Mouse (Mus musculus) MEL (cell line): ENCODE data around the gene Ccdc63. TPM values are rescaled to one million over a fixed set of nuclear protein-coding genes. Genes with fewer than 3 reads are reported as not detected.

ENCODE experiments used
- DNase-seq: peaks from one replicate; pipeline ENCODE4 v3.0.0; 2011; ENCODE audit warnings: low read depth, low spot score
- H3K27ac ChIP-seq: 2 replicates; pipeline ENCODE4 v1.5.1; 2012; ENCODE audit warnings: low read depth, mild to moderate bottlenecking, control low read depth, low read length, moderate library complexity; ENCODE audit not compliant: control insufficient read depth
- H3K27me3 ChIP-seq, 2 experiments: fragments of 150-350 bp in 1 of 2; sonication (generic) in 1 of 2; 2 replicates each; pipeline ENCODE4 v1.6.1; 2012; ENCODE audit warnings: low read length in 2 of 2, mild to moderate bottlenecking in 2 of 2, improper control_type of control experiment in 1 of 2, moderate library complexity in 1 of 2; ENCODE audit not compliant: insufficient read depth in 2 of 2, control insufficient read depth in 1 of 2
- H3K36me3 ChIP-seq, 2 experiments: 2 replicates each; pipeline ENCODE4 v1.6.1; 2012 to 2014; ENCODE audit warnings: low read length in 2 of 2, improper control_type of control experiment in 1 of 2, inconsistent platforms in 1 of 2, mild to moderate bottlenecking in 1 of 2; ENCODE audit not compliant: insufficient read depth in 2 of 2, control insufficient read depth in 1 of 2
- H3K4me1 ChIP-seq, 2 experiments: fragments of 150-350 bp in 1 of 2; sonication (generic) in 1 of 2; 2 replicates each; pipeline ENCODE4 v1.6.1; 2012; ENCODE audit warnings: low read length in 2 of 2, improper control_type of control experiment in 1 of 2, mild to moderate bottlenecking in 1 of 2; ENCODE audit not compliant: insufficient read depth in 2 of 2, control insufficient read depth in 1 of 2
- H3K4me3 ChIP-seq, 2 experiments: fragments of 150-350 bp in 1 of 2; sonication (generic) in 1 of 2; 2 replicates each; pipeline ENCODE4 v1.5.1; 2012; ENCODE audit warnings: low read depth in 2 of 2, low read length in 2 of 2, mild to moderate bottlenecking in 2 of 2, moderate library complexity in 2 of 2, control low read depth in 1 of 2, improper control_type of control experiment in 1 of 2; ENCODE audit not compliant: control insufficient read depth in 1 of 2, insufficient read depth in 1 of 2
- H3K79me2 ChIP-seq: 2 replicates; pipeline ENCODE4 v1.6.1; 2012; ENCODE audit warnings: mild to moderate bottlenecking, low read length, moderate library complexity; ENCODE audit not compliant: control insufficient read depth, poor library complexity, insufficient read depth
- H3K9ac ChIP-seq: 2 replicates; pipeline ENCODE4 v1.6.1; 2012; ENCODE audit warnings: low read depth, mild to moderate bottlenecking, control low read depth, low read length, moderate library complexity; ENCODE audit not compliant: control insufficient read depth, poor library complexity, severe bottlenecking
- H3K9me3 ChIP-seq: fragments of 150-350 bp; sonication (generic); replicated peaks from 2 replicates; pipeline ENCODE4 v1.6.1; 2012; ENCODE audit warnings: mild to moderate bottlenecking, low read length, improper control_type of control experiment, moderate library complexity; ENCODE audit not compliant: insufficient read depth
- BHLHE40 ChIP-seq: IDR thresholded peaks from 2 replicates; pipeline ENCODE4 v1.6.1; 2012; ENCODE audit warnings: low read depth, mild to moderate bottlenecking, inconsistent platforms, low read length, improper control_type of control experiment, borderline replicate concordance
- CHD1 ChIP-seq: IDR thresholded peaks from 2 replicates; pipeline ENCODE4 v1.6.1; 2012; ENCODE audit warnings: low read depth, mild to moderate bottlenecking, inconsistent platforms, low read length, improper control_type of control experiment
- CTCF ChIP-seq, 3 experiments: IDR thresholded peaks in 2 of 3; conservative IDR thresholded peaks in 1 of 3; 2 replicates each; pipeline ENCODE4 v1.5.1; 2011 to 2012; ENCODE audit warnings: low read length in 3 of 3, low read depth in 2 of 3, mild to moderate bottlenecking in 2 of 3, improper control_type of control experiment in 1 of 3, inconsistent platforms in 1 of 3, mixed read lengths in 1 of 3, moderate library complexity in 1 of 3; ENCODE audit not compliant: control insufficient read depth in 1 of 3, insufficient read depth in 1 of 3, poor library complexity in 1 of 3, severe bottlenecking in 1 of 3
- E2F4 ChIP-seq: IDR thresholded peaks from 2 replicates; pipeline ENCODE4 v1.6.1; 2011; ENCODE audit warnings: low read depth, low read length, improper control_type of control experiment, borderline replicate concordance
- ELF1 ChIP-seq: IDR thresholded peaks from 2 replicates; pipeline ENCODE4 v1.6.1; 2014; ENCODE audit warnings: low read depth, mild to moderate bottlenecking, inconsistent platforms, low read length, improper control_type of control experiment, moderate library complexity
- EP300 ChIP-seq, 2 experiments: IDR thresholded peaks; 2 replicates each; pipeline ENCODE4 v1.6.1; 2011; ENCODE audit warnings: improper control_type of control experiment in 2 of 2, low read length in 2 of 2, low read depth in 1 of 2, mild to moderate bottlenecking in 1 of 2
- ETS1 ChIP-seq: IDR thresholded peaks from 2 replicates; pipeline ENCODE4 v1.6.1; 2012; ENCODE audit warnings: low read depth, mild to moderate bottlenecking, inconsistent platforms, low read length, improper control_type of control experiment, moderate library complexity
- HCFC1 ChIP-seq: IDR thresholded peaks from 2 replicates; pipeline ENCODE4 v1.6.1; 2012; ENCODE audit warnings: low read depth, mild to moderate bottlenecking, inconsistent platforms, low read length, improper control_type of control experiment, moderate library complexity
- JUND ChIP-seq: IDR thresholded peaks from 2 replicates; pipeline ENCODE4 v1.6.1; 2011; ENCODE audit warnings: low read depth, mild to moderate bottlenecking, improper control_type of control experiment, low read length
- KAT2A ChIP-seq: conservative IDR thresholded peaks from 2 replicates; pipeline ENCODE4 v1.6.1; 2012; ENCODE audit warnings: low read depth, low read length, improper control_type of control experiment, inconsistent platforms
- MAX ChIP-seq: IDR thresholded peaks from 2 replicates; pipeline ENCODE4 v1.6.1; 2011; ENCODE audit warnings: low read length, improper control_type of control experiment
- MEF2A ChIP-seq: IDR thresholded peaks from 2 replicates; pipeline ENCODE4 v1.6.1; 2014; ENCODE audit warnings: low read depth, mild to moderate bottlenecking, inconsistent platforms, low read length, improper control_type of control experiment; ENCODE audit not compliant: poor library complexity, insufficient replicate concordance, severe bottlenecking; ENCODE audit errors: extremely low read depth
- MXI1 ChIP-seq: IDR thresholded peaks from 2 replicates; pipeline ENCODE4 v1.6.1; 2011; ENCODE audit warnings: mild to moderate bottlenecking, low read depth, low read length, improper control_type of control experiment
- NELFE ChIP-seq: IDR thresholded peaks from 2 replicates; pipeline ENCODE4 v1.6.1; 2011; ENCODE audit warnings: low read depth, low read length, improper control_type of control experiment
- NRF1 ChIP-seq: IDR thresholded peaks from 2 replicates; pipeline ENCODE4 v1.6.1; 2014; ENCODE audit warnings: low read depth, mild to moderate bottlenecking, inconsistent platforms, low read length, improper control_type of control experiment, moderate library complexity; ENCODE audit not compliant: poor library complexity, insufficient read depth, severe bottlenecking
- POLR2A ChIP-seq, 2 experiments: IDR thresholded peaks; 2 replicates each; pipeline ENCODE4 v1.6.1; 2011 to 2012; ENCODE audit warnings: low read length in 2 of 2, mild to moderate bottlenecking in 2 of 2, control low read depth in 1 of 2, improper control_type of control experiment in 1 of 2, low read depth in 1 of 2, moderate library complexity in 1 of 2; ENCODE audit not compliant: control insufficient read depth in 1 of 2, insufficient read depth in 1 of 2, poor library complexity in 1 of 2
- POLR2AphosphoS2 ChIP-seq: IDR thresholded peaks from 2 replicates; pipeline ENCODE4 v1.6.1; 2011; ENCODE audit warnings: low read length, improper control_type of control experiment
- POLR2AphosphoS5 ChIP-seq: IDR thresholded peaks from 2 replicates; pipeline ENCODE4 v1.6.1; 2012; ENCODE audit warnings: low read depth, borderline replicate concordance, mild to moderate bottlenecking, inconsistent platforms, low read length, moderate library complexity, mixed read lengths
- SIN3A ChIP-seq: IDR thresholded peaks from 2 replicates; pipeline ENCODE4 v1.6.1; 2012; ENCODE audit warnings: low read length, improper control_type of control experiment, inconsistent platforms
- TBP ChIP-seq: IDR thresholded peaks from 2 replicates; pipeline ENCODE4 v1.8.0; 2011; ENCODE audit warnings: low read depth, low read length, improper control_type of control experiment
- TCF12 ChIP-seq: IDR thresholded peaks from 2 replicates; pipeline ENCODE4 v1.6.1; 2014; ENCODE audit warnings: low read depth, mild to moderate bottlenecking, inconsistent platforms, low read length, improper control_type of control experiment, moderate library complexity
- USF1 ChIP-seq: IDR thresholded peaks from 2 replicates; pipeline ENCODE4 v1.6.1; 2014; ENCODE audit warnings: low read depth, mild to moderate bottlenecking, inconsistent platforms, low read length, improper control_type of control experiment, moderate library complexity
- USF2 ChIP-seq, 2 experiments: IDR thresholded peaks; 2 replicates each; pipeline ENCODE4 v1.6.1; 2011 to 2012; ENCODE audit warnings: improper control_type of control experiment in 2 of 2, low read length in 2 of 2, borderline replicate concordance in 1 of 2, inconsistent platforms in 1 of 2, low read depth in 1 of 2, mild to moderate bottlenecking in 1 of 2; ENCODE audit not compliant: insufficient read depth in 1 of 2
- ZKSCAN1 ChIP-seq: IDR thresholded peaks from 2 replicates; pipeline ENCODE4 v1.6.1; 2012; ENCODE audit warnings: low read depth, mild to moderate bottlenecking, inconsistent platforms, low read length, improper control_type of control experiment, moderate library complexity
- ZMIZ1 ChIP-seq: IDR thresholded peaks from 2 replicates; pipeline ENCODE4 v1.6.1; 2012; ENCODE audit warnings: low read depth, mild to moderate bottlenecking, inconsistent platforms, low read length, improper control_type of control experiment, moderate library complexity
- ZNF384 ChIP-seq: IDR thresholded peaks from 2 replicates; pipeline ENCODE4 v1.6.1; 2012; ENCODE audit warnings: low read depth, mild to moderate bottlenecking, inconsistent platforms, low read length, improper control_type of control experiment
- polyA plus RNA-seq, 2 experiments: library from polyadenylated mRNA; stranded (reverse) in 1 of 2; unstranded in 1 of 2; fragments of >175 nt in 1 of 2; fragments of >200 nt in 1 of 2; gene quantifications; 2 replicates each; pipeline versions ENCODE4 v1.2.1 to v1.2.4; 2012; ENCODE audit warnings: low replicate concordance in 2 of 2, low read depth in 1 of 2; ENCODE audit not compliant: insufficient read length in 2 of 2, insufficient read depth in 1 of 2, missing spikeins in 1 of 2
- total RNA-seq: library from RNA; depleted of rRNA; stranded (reverse); fragments of 300-350 nt; gene quantifications from 2 replicates; pipeline ENCODE4 v1.2.3, GENCODE M21; 2012

The Ccdc63 gene
- total and polyA plus RNA-seq, 3 experiments = 1.6 to 4.7 TPM; not detected in 1

- Histone ChIP-seq H3K27me3 (no peaks in the 10 kb centered on the region), H3K9me3 (no peaks in the 10 kb centered on the region), H3K36me3 (peaks cover 17 to 44% of the 10 kb centered on the region in 2 experiments), H3K27ac (peak overlapping the region; percentile 54), H3K4me1 (peaks cover 2 to 42% of the 10 kb centered on the region in 2 experiments; a peak in 3 of 4 replicates), H3K9ac (peak overlapping the region; percentile 95), H3K4me3 (peak overlapping the region; percentile 97 to 99), H3K79me2 (peaks cover 59% of the 10 kb centered on the region)
- TF ChIP-seq MAX (0 out of 2 replicates have a peak, but pooled peaks have one; percentile 35), USF2 (IDR thresholded peaks at IDR 0.05; ENCODE audit: borderline replicate concordance in 1 of 2, insufficient read depth in 1 of 2, low read depth in 1 of 2, low read length in 2 of 2) (no peak), MEF2A (no peak), TBP (no peak), ETS1 (no peak), ZNF384 (no peak), POLR2A (IDR thresholded peaks at IDR 0.05; ENCODE audit: control insufficient read depth in 1 of 2, insufficient read depth in 1 of 2, low read depth in 1 of 2, low read length in 2 of 2, poor library complexity in 1 of 2) (peak; percentile 22 to 54; a peak in 1 of 4 replicates), POLR2AphosphoS5 (no peak), ZMIZ1 (0 out of 2 replicates have a peak, but pooled peaks have one; percentile 76), CHD1 (no peak), ZKSCAN1 (no peak), MXI1 (peak; percentile 53), NELFE (peak; percentile 54; the same call in 1 of the 2 replicates), CTCF (IDR thresholded peaks at IDR 0.05 in 2 of 3, conservative IDR thresholded peaks at IDR 0.05 in 1 of 3; ENCODE audit: control insufficient read depth in 1 of 3, insufficient read depth in 1 of 3, low read depth in 2 of 3, low read length in 3 of 3, poor library complexity in 1 of 3, severe bottlenecking in 1 of 3) (no peak), JUND (no peak), BHLHE40 (no peak)
- no peak for DNase-seq
Observed at GRCm38 (mm10) chr5:122158557-122159515, 18.2 kb upstream of the Ccdc63 start.

GRCm38 (mm10) chr5:122157827-122158381 is 17.3 kb upstream of the Ccdc63 start, which contains the start of gene Ppp1cc:
Ppp1cc (plus strand) TSS chr5:122158278.
- H3K4me3 ChIP-seq = peak within 1 kb of the TSS; percentile 97 to 99
- peaks cover 51% of the 10 kb centered on the region for H3K79me2 ChIP-seq
- H3K4me1 ChIP-seq = peaks cover 2 to 37% of the 10 kb centered on the region in 2 experiments; a peak in 3 of 4 replicates
- H3K27ac ChIP-seq = peak within 1 kb of the TSS; percentile 92
- no peaks in the 10 kb centered on the region for H3K9me3 ChIP-seq
- peaks cover 9 to 35% of the 10 kb centered on the region in 2 experiments for H3K36me3 ChIP-seq
- peak within 1 kb of the TSS; percentile 95 for H3K9ac ChIP-seq
- no peaks in the 10 kb centered on the region for H3K27me3 ChIP-seq
- peak; percentile 98 for DNase-seq
- TF ChIP-seq E2F4 = peak; percentile 95
- TF ChIP-seq EP300 (IDR thresholded peaks at IDR 0.05; ENCODE audit: low read depth in 1 of 2, low read length in 2 of 2) = peak in 1 of 2 experiments; percentile 54; a peak in 1 of 4 replicates
- peak; percentile 89 for TF ChIP-seq TBP
- TF ChIP-seq TCF12 = peak; percentile 65
- peak; percentile 41; the same call in 1 of the 2 replicates for TF ChIP-seq NRF1
- TF ChIP-seq SIN3A = peak; percentile 83
- TF ChIP-seq ELF1 = peak; percentile 72; the same call in 1 of the 2 replicates
- TF ChIP-seq USF1 = no peak
- TF ChIP-seq JUND = no peak
- no peak for TF ChIP-seq ZKSCAN1
- no peak for TF ChIP-seq BHLHE40
- peak; percentile 68 for TF ChIP-seq KAT2A
- TF ChIP-seq POLR2AphosphoS2 = peak; percentile 87
- TF ChIP-seq HCFC1 = peak; percentile 72
- no peak for TF ChIP-seq CTCF (IDR thresholded peaks at IDR 0.05 in 2 of 3, conservative IDR thresholded peaks at IDR 0.05 in 1 of 3; ENCODE audit: control insufficient read depth in 1 of 3, insufficient read depth in 1 of 3, low read depth in 2 of 3, low read length in 3 of 3, poor library complexity in 1 of 3, severe bottlenecking in 1 of 3)
- peak; percentile 40; the same call in 1 of the 2 replicates for TF ChIP-seq ETS1
- TF ChIP-seq MXI1 = peak; percentile 57; the same call in 1 of the 2 replicates
